Mouse (Mus musculus) kidney, embryonic 14.5 days (tissue): ENCODE data around the gene Mybpc3. TPM values are rescaled to one million over a fixed set of nuclear protein-coding genes. Genes with fewer than 3 reads are reported as not detected.

Source experiments
- ATAC-seq: fragments of 200-750 bp; cut with Nextera tagmentation; 2 replicates; pipeline ENCODE4 v1.8.0; 2017; ENCODE audit warnings: moderate number of reproducible peaks, mild to moderate bottlenecking, moderate TSS enrichment, moderate library complexity; ENCODE audit not compliant: low FRiP score, low TSS enrichment
- H3K27ac ChIP-seq: fragments of 300-500 bp; sonication (generic); 2 replicates; pipeline ENCODE4 v1.5.1; 2014; ENCODE audit warnings: low read depth, mild to moderate bottlenecking, low read length, moderate library complexity, mixed read lengths
- H3K27me3 ChIP-seq: fragments of 300-500 bp; sonication (generic); 2 replicates; pipeline ENCODE4 v1.6.1; 2014; ENCODE audit warnings: mild to moderate bottlenecking, low read length; ENCODE audit not compliant: control insufficient read depth, insufficient read depth
- H3K36me3 ChIP-seq: fragments of 300-500 bp; sonication (generic); 2 replicates; pipeline ENCODE4 v1.6.1; 2014; ENCODE audit warnings: low read length, mixed read lengths; ENCODE audit not compliant: control insufficient read depth, insufficient read depth
- H3K4me1 ChIP-seq: fragments of 300-500 bp; sonication (generic); 2 replicates; pipeline ENCODE4 v1.6.1; 2014; ENCODE audit warnings: low read length, mixed read lengths; ENCODE audit not compliant: control insufficient read depth, insufficient read depth
- H3K4me2 ChIP-seq: fragments of 300-500 bp; sonication (generic); replicated peaks from 2 replicates; pipeline ENCODE4 v1.6.1; 2014; ENCODE audit warnings: low read depth, mild to moderate bottlenecking, low read length
- H3K4me3 ChIP-seq: fragments of 300-500 bp; sonication (generic); 2 replicates; pipeline ENCODE4 v1.5.1; 2014; ENCODE audit warnings: mild to moderate bottlenecking, low read length
- H3K9ac ChIP-seq: fragments of 300-500 bp; sonication (generic); 2 replicates; pipeline ENCODE4 v1.6.1; 2014; ENCODE audit warnings: low read depth, mild to moderate bottlenecking, low read length, moderate library complexity
- H3K9me3 ChIP-seq: fragments of 300-500 bp; sonication (generic); 2 replicates; pipeline ENCODE4 v1.6.1; 2016; ENCODE audit warnings: low read length; ENCODE audit not compliant: control insufficient read depth
- WGBS: fragments of 180-500 bp; shearing (Covaris S2); extraction: QIAGEN DNeasy Blood & Tissue Kit; methylation state at CpG from one replicate; pipeline ENCODE4 v1.1.7; 2014; 5-methylcytosine and 5-hydroxymethylcytosine counted together
- polyA plus RNA-seq: library from polyadenylated mRNA; unstranded; fragments of >200 nt; fragmentation: Nextera tagmentation; extraction: Ambion mirVana; gene quantifications from 2 replicates; pipeline ENCODE4 v1.2.1, GENCODE M21; 2014

Gene Mybpc3
- polyA plus RNA-seq, 1 experiment from 2014 or later = not detected

DNA sequence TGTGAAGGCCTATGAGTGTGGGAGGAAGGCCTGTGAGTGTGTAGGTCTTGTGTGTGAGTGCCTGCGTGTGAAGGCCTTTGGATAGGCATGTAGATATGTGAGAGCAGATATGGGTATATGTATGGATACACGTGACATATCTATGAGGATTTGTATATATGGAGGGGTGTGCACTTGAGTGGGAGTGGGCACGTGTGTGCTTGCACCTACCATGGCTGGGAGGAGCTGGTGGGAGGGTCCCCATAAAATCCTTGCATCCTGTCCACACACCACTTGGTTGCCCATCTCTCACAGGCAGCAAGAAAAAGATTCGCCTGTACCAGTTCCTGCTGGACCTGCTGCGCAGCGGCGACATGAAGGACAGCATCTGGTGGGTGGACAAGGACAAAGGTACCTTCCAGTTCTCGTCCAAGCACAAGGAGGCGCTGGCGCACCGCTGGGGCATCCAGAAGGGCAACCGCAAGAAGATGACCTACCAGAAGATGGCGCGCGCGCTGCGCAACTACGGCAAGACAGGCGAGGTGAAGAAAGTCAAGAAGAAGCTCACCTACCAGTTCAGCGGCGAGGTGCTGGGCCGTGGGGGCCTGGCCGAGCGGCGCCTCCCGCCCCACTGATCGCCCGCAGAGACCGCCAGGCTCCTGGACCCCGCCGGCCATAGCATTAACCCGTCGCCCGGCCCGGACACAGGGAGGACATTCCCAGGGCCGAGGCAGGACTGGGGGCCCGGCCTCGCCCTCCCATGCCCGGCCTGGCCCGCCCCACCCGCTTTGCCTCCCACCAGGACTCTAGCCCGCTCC lies 3.0 kb upstream of the Mybpc3 start:
- Histone ChIP-seq H3K9me3 (no peaks in the 10 kb centered on the region), H3K4me1 (no peaks in the 10 kb centered on the region), H3K27me3 (no peaks in the 10 kb centered on the region), H3K27ac (no peak overlapping the region), H3K4me3 (peak overlapping the region; percentile 34), H3K4me2 (peak overlapping the region; percentile 60), H3K36me3 (no peaks in the 10 kb centered on the region), H3K9ac (peak overlapping the region; percentile 53)
- ATAC-seq = peak; percentile 81
- WGBS = 13% methylated on average over 42 of the region's 42 CpGs

DNA sequence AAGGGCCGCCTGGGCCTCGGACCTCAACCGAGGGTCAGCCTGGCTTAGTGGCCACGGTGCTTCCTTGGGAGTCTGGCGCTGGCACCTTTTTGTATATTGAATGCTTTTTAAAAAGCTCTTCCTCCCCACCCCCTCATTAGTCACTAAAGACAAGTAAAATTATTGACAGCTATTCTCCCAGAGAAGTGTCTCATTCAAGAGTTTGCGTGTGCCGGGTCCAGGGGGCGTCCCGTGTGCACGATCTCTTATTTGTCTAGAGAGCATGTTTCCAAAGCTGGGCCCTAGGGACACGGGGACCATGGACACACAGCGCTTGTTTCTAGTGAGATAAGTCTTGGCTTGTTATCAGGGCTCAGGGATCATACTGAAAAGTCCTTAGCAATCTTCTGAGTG lies 2.4 kb upstream of the Mybpc3 start:
- ATAC-seq = no peak
- peak overlapping the region; percentile 60 for H3K4me2 ChIP-seq
- no peaks in the 10 kb centered on the region for H3K4me1 ChIP-seq
- no peak overlapping the region for H3K27ac ChIP-seq
- no peaks in the 10 kb centered on the region for H3K9me3 ChIP-seq
- 38% methylated on average over 12 of the region's 12 CpGs for WGBS
- peak overlapping the region; percentile 53 for H3K9ac ChIP-seq
- no peaks in the 10 kb centered on the region for H3K27me3 ChIP-seq
- no peaks in the 10 kb centered on the region for H3K36me3 ChIP-seq
- H3K4me3 ChIP-seq = peak overlapping the region; percentile 34

DNA sequence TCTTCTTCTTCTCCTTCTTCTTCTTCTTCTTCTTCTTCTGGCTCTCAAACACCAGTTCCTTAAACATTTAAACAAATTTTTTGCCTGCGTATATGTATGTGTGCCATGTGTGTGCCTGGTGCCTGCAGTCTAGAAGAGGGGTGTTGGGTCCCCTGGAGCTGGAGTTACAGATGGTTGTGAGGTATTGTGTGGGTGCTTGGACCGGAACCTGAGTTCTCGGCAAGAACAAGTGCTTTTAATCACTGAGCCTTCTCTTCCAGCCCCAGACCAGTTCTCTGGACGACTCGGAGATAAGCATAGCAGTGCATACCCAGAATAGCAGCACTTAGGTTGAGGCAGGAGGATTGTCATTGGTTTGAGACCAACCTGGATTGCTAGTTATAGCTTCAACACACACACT lies 1.1 kb upstream of the Mybpc3 start:
- H3K27me3 ChIP-seq = no peaks in the 10 kb centered on the region
- H3K4me3 ChIP-seq = no peak overlapping the region
- 74% methylated on average over 5 of the region's 5 CpGs for WGBS
- H3K9me3 ChIP-seq = no peaks in the 10 kb centered on the region
- no peak for ATAC-seq
- no peak overlapping the region for H3K4me2 ChIP-seq
- no peaks in the 10 kb centered on the region for H3K4me1 ChIP-seq
- H3K27ac ChIP-seq = no peak overlapping the region
- H3K9ac ChIP-seq = no peak overlapping the region
- H3K36me3 ChIP-seq = no peaks in the 10 kb centered on the region

DNA sequence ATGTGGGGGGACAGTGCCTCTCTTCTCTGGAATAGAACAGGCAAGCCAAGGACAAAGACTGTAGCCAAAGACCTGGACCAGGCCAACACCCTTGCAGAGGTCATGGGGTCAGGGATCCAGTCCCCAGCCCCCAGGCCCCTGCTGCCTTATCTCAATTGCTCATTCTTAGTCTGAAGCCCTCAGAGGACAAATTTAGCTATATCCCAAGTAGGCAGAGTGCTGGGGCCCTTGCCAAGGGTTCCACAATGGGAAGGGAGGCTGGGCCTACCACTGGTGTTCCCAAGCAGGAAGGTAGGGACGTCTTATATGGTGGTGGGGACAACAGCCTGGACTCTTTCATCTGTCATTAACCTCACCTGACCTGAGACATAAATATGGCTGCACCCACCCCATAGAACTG lies 703 bp downstream of the Mybpc3 start:
- no peak overlapping the region for H3K27ac ChIP-seq
- no peaks in the 10 kb centered on the region for H3K36me3 ChIP-seq
- no peak overlapping the region for H3K9ac ChIP-seq
- H3K4me2 ChIP-seq = no peak overlapping the region
- whole genome bisulfite sequencing = 29% methylated on average over 1 of the region's 1 CpGs
- ATAC-seq = no peak
- H3K4me1 ChIP-seq = no peaks in the 10 kb centered on the region
- no peak overlapping the region for H3K4me3 ChIP-seq
- H3K27me3 ChIP-seq = no peaks in the 10 kb centered on the region
- H3K9me3 ChIP-seq = no peaks in the 10 kb centered on the region

DNA sequence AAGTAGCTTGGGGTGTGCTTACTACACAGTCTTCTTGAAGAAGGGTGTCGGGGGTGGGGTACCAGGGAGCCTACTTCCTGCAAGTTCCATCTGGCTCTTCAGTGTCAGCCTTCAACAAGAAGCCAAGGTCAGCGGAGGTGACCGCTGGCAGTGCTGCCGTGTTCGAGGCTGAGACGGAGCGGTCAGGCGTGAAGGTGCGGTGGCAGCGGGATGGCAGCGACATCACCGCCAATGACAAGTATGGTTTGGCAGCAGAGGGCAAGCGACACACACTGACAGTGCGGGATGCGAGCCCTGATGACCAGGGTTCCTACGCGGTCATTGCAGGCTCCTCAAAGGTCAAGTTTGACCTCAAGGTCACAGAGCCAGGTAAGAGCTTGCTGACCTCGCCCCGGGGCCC lies 1.1 kb downstream of the Mybpc3 start:
- H3K4me1 ChIP-seq = no peaks in the 10 kb centered on the region
- no peaks in the 10 kb centered on the region for H3K27me3 ChIP-seq
- no peak overlapping the region for H3K4me3 ChIP-seq
- no peaks in the 10 kb centered on the region for H3K36me3 ChIP-seq
- no peak overlapping the region for H3K4me2 ChIP-seq
- ATAC-seq = no peak
- WGBS = 79% methylated on average over 19 of the region's 19 CpGs
- no peak overlapping the region for H3K27ac ChIP-seq
- H3K9me3 ChIP-seq = no peaks in the 10 kb centered on the region
- no peak overlapping the region for H3K9ac ChIP-seq

DNA sequence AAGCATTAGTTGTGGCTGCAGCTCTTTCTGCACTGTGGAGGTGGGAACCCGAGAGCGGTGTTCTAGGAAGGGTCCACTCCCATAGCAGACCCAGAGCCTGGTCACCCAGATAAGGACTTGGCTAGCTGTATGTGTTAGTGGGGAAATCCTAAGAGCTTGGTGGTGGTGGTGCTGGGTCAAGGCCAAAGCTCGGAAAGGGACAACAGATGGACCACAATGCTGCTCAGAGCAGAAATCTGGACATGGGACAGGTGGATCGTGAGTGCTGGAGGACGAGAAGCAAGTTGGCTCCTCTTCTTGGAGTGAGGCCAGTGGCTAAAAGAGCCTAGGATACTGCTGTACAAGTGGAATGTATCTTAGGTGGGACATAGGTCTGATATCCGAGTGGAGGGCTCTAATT lies 1.6 kb downstream of the Mybpc3 start:
- Histone ChIP-seq H3K4me2 (no peak overlapping the region), H3K9ac (no peak overlapping the region), H3K27ac (no peak overlapping the region), H3K4me1 (no peaks in the 10 kb centered on the region), H3K9me3 (no peaks in the 10 kb centered on the region), H3K27me3 (no peaks in the 10 kb centered on the region), H3K4me3 (no peak overlapping the region), H3K36me3 (no peaks in the 10 kb centered on the region)
- no peak for ATAC-seq
- WGBS = 85% methylated on average over 6 of the region's 6 CpGs

DNA sequence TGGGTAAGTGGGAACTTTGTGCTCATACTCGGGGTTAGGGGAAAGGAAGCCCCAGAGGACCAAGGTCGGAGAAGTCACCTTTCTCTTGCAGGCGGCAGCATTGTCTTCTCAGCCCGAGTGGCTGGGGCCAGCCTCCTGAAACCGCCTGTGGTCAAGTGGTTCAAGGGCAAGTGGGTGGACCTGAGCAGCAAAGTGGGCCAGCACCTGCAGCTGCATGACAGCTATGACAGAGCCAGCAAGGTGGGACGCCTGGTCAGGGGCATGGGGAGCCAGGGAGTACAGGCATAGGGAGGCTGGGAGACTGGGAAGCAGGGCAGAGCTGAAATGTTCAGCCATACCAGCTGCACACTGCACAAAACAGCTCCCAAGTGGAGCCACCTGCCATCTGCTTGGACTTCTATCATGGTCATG lies 2.3 kb downstream of the Mybpc3 start:
- Histone ChIP-seq H3K4me2 (no peak overlapping the region), H3K4me3 (no peak overlapping the region), H3K9ac (no peak overlapping the region), H3K27ac (no peak overlapping the region), H3K27me3 (no peaks in the 10 kb centered on the region), H3K9me3 (no peaks in the 10 kb centered on the region), H3K4me1 (no peaks in the 10 kb centered on the region), H3K36me3 (no peaks in the 10 kb centered on the region)
- no peak for ATAC-seq
- 74% methylated on average over 6 of the region's 6 CpGs for WGBS

DNA sequence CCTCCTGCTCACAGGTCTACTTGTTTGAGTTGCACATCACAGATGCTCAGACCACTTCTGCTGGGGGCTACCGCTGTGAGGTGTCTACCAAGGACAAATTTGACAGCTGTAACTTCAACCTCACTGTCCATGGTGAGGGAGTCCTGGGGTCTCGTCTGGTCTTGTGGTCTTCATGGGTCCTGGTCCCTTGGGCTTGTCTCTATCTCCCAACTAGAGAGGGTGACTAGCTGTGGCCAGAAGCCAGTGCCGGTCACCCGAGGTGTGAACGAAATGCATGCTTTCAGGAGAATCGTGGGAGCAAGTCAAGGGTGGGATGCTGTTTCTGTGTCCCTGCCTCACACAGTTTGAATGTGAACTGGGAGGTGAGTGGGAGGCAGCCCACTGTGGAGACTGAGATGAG lies 3.1 kb downstream of the Mybpc3 start:
- ATAC-seq = no peak

DNA sequence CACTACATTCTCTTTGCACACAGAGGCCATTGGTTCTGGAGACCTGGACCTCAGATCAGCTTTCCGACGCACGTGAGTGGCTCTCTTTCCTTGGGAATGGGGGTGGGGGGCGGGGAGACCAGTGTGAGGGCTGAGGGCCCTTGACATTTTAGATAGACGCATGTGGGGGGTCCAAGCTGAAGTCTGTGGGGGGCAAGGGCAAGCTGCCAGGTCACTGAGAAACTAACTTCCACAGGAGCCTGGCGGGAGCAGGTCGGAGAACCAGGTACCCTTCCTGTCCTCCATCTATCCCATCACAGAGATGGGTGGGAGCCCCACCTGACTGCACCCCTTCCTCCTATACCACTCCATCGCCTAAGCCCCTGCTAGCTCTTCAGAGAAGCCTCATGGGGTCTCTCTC lies 3.6 kb downstream of the Mybpc3 start:
- no peak overlapping the region for H3K27ac ChIP-seq
- H3K27me3 ChIP-seq = no peaks in the 10 kb centered on the region
- 42% methylated on average over 8 of the region's 8 CpGs for WGBS
- H3K4me2 ChIP-seq = no peak overlapping the region
- ATAC-seq = no peak
- H3K36me3 ChIP-seq = no peaks in the 10 kb centered on the region
- H3K4me3 ChIP-seq = no peak overlapping the region
- H3K9ac ChIP-seq = no peak overlapping the region
- no peaks in the 10 kb centered on the region for H3K9me3 ChIP-seq
- H3K4me1 ChIP-seq = no peaks in the 10 kb centered on the region

More for the DNA sequence above, 3.1 kb downstream of the Mybpc3 start:
- Histone ChIP-seq H3K36me3 (no peaks in the 10 kb centered on the region), H3K27me3 (no peaks in the 10 kb centered on the region), H3K4me1 (no peaks in the 10 kb centered on the region), H3K9me3 (no peaks in the 10 kb centered on the region), H3K9ac (no peak overlapping the region), H3K4me3 (no peak overlapping the region), H3K4me2 (no peak overlapping the region), H3K27ac (no peak overlapping the region)
- 68% methylated on average over 6 of the region's 6 CpGs for whole genome bisulfite sequencing
